Mouse (Mus musculus): ENCODE measurements around the gene Apoc1.

DNA sequence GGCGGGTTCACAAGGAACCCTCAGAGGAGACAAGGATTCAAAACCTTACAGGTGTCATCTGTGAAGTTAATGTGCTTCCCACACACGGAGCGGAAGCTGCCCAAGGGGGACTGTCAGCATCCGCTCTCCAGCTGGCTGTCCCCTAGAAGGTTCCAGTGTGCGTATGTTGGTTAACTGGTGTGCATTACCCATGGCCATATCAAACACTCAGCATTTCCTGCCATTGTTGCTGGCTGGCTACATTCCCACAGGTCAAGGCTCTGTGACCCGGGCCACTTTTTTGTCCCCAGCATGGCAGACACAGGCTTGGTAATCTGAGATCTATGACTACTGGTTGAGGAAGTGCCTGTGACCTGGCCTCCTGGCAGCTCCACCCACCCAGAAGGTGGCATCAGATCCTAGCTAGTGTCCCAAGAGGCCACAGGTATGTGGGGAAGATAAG lies 30.3 kb upstream of the Apoc1 start:
- TF ChIP-seq CTCF (IDR thresholded peaks at IDR 0.05; ENCODE audit: low read depth, low read length) (no peak), GATA1 (IDR thresholded peaks at IDR 0.05; ENCODE audit: borderline replicate concordance, low read length) (no peak), POLR2AphosphoS5 (IDR thresholded peaks at IDR 0.05; ENCODE audit: insufficient replicate concordance, low read depth, low read length) (no peak), GATA2 (IDR thresholded peaks at IDR 0.05; ENCODE audit: borderline replicate concordance, low read depth, low read length) (no peak)

Data from G1E (cell line).